Mouse (Mus musculus): ENCODE data around the gene Olfr667. TPM values are rescaled to one million over a fixed set of nuclear protein-coding genes. Genes with fewer than 3 reads are reported as not detected.
"Not testable (repeated sequence)": the region's sequence is repeated elsewhere in the genome, so short reads cannot be mapped to it uniquely, and the experiment has no call there.

Gene Olfr667
- not detected in 2 replicates for polyA plus RNA-seq (2015; fragmentation: Nextera tagmentation; extraction: Ambion mirVana)

DNA sequence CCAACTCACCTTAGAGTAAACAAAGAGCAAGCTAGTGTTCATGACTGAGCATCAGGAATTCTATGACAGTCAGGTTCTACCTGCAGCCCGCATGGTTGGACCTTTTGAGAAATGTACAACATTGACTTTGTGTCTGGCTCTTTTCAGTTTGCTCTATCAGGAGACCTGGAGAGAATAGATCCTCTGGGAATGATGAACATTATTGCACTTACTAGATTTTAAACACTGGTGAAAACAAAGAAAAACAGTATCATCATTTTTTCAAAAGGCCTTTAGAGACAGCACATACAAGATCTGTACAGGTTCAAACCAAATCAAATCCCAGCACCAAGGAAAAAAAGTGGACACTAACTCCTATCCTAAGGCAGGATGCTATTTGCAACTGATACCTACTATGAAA lies at the start of gene Olfr667:
TSS of gene Olfr667 (minus strand) at position 101 of the 400 bp plus-strand sequence.
- H3K27me3 ChIP-seq (replicated peaks; ENCODE audit: control insufficient read depth, insufficient read depth, low read length) = no peaks in the 10 kb centered on the region
- no peaks in the 10 kb centered on the region for H3K9me3 ChIP-seq (ENCODE audit: control insufficient read depth, low read length)
- no peaks in the 10 kb centered on the region for H3K36me3 ChIP-seq (ENCODE audit: control insufficient read depth, insufficient read depth, low read length)
- H3K4me2 ChIP-seq (ENCODE audit: low read depth, low read length) = no peak within 1 kb of the TSS
- ATAC-seq = no peak
- H3K27ac ChIP-seq (ENCODE audit: low read length) = no peak within 1 kb of the TSS
- WGBS = 88% methylated on average over 1 of the region's 1 CpGs
- H3K9ac ChIP-seq (ENCODE audit: low read depth, low read length) = no peak within 1 kb of the TSS
- no peaks in the 10 kb centered on the region for H3K4me1 ChIP-seq (ENCODE audit: control insufficient read depth, insufficient read depth, low read length)
- no peak within 1 kb of the TSS for H3K4me3 ChIP-seq (ENCODE audit: low read length)

- no peaks in the 10 kb centered on the region for H3K36me3 ChIP-seq (ENCODE audit: control insufficient read depth, insufficient read depth, low read length)
- H3K4me2 ChIP-seq (ENCODE audit: low read depth, low read length) = no peak within 1 kb of the TSS
- no peaks in the 10 kb centered on the region for H3K27me3 ChIP-seq (replicated peaks; ENCODE audit: control insufficient read depth, insufficient read depth, low read length)
- H3K9me3 ChIP-seq (ENCODE audit: control insufficient read depth, low read length) = no peaks in the 10 kb centered on the region
- ATAC-seq = no peak
- WGBS = 47% methylated on average over 1 of the region's 1 CpGs
- H3K9ac ChIP-seq (ENCODE audit: low read depth, low read length) = no peak within 1 kb of the TSS
- H3K27ac ChIP-seq (ENCODE audit: low read length) = no peak within 1 kb of the TSS
- no peak within 1 kb of the TSS for H3K4me3 ChIP-seq (ENCODE audit: low read length)
- no peaks in the 10 kb centered on the region for H3K4me1 ChIP-seq (ENCODE audit: control insufficient read depth, insufficient read depth, low read length)
These were observed 41.2 kb upstream of the Olfr667 start, which contains the start of gene Olfr670 for GRCm38 (mm10) chr7:104962520-104962919. TSS of gene Olfr670 (minus strand) at chr7:104962620.

DNA sequence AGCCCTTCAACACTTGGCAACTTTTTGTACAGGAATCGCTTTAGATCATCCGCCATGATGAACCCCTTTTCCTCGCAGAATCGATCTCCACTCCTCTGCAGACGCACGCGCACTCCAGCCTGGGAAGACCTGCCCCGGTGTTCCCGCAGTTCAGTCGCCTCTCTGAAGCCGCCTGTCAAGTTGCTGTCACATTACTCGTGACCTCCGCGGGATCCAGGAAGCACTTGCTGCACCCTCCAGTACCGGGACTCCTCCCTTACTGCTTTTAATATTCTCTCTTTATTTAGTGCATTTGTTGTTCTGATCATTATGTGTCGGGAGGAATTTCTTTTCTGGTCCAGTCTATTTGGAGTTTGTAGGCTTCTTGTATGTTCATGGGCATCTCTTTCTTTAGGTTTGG lies 29.0 kb upstream of the Olfr667 start:
- 92% methylated on average over 16 of the region's 16 CpGs for WGBS
- not testable (repeated sequence) for ATAC-seq

GRCm38 (mm10) chr7:104933940-104934339 lies 12.7 kb upstream of the Olfr667 start, which contains the start of gene Olfr669:
TSS of gene Olfr669 (plus strand) at chr7:104934240.
- Histone ChIP-seq H3K4me3 (ENCODE audit: low read length) (no peak within 1 kb of the TSS), H3K27ac (ENCODE audit: low read length) (no peak within 1 kb of the TSS), H3K9me3 (ENCODE audit: control insufficient read depth, low read length) (no peaks in the 10 kb centered on the region), H3K9ac (ENCODE audit: low read depth, low read length) (no peak within 1 kb of the TSS), H3K4me1 (ENCODE audit: control insufficient read depth, insufficient read depth, low read length) (no peaks in the 10 kb centered on the region), H3K4me2 (ENCODE audit: low read depth, low read length) (no peak within 1 kb of the TSS), H3K27me3 (replicated peaks; ENCODE audit: control insufficient read depth, insufficient read depth, low read length) (no peaks in the 10 kb centered on the region), H3K36me3 (ENCODE audit: control insufficient read depth, insufficient read depth, low read length) (no peaks in the 10 kb centered on the region)
- WGBS = 72% methylated on average over 1 of the region's 1 CpGs
- no peak for ATAC-seq

More for the DNA sequence above, 29.0 kb upstream of the Olfr667 start:
- H3K27me3 ChIP-seq (replicated peaks; ENCODE audit: control insufficient read depth, insufficient read depth, low read length); H3K4me3 ChIP-seq (ENCODE audit: low read length); H3K4me1 ChIP-seq (ENCODE audit: control insufficient read depth, insufficient read depth, low read length); H3K9ac ChIP-seq (ENCODE audit: low read depth, low read length); H3K36me3 ChIP-seq (ENCODE audit: control insufficient read depth, insufficient read depth, low read length); H3K27ac ChIP-seq (ENCODE audit: low read length); H3K4me2 ChIP-seq (ENCODE audit: low read depth, low read length); H3K9me3 ChIP-seq (ENCODE audit: control insufficient read depth, low read length): not testable (repeated sequence)

GRCm38 (mm10) chr7:104927957-104928356 lies 6.7 kb upstream of the Olfr667 start, which contains the start of gene Olfr668:
TSS of gene Olfr668 (minus strand) at chr7:104928057.
- no peaks in the 10 kb centered on the region for H3K9me3 ChIP-seq (ENCODE audit: control insufficient read depth, low read length)
- no peak for ATAC-seq
- no peaks in the 10 kb centered on the region for H3K4me1 ChIP-seq (ENCODE audit: control insufficient read depth, insufficient read depth, low read length)
- no peak within 1 kb of the TSS for H3K4me2 ChIP-seq (ENCODE audit: low read depth, low read length)
- no peak within 1 kb of the TSS for H3K4me3 ChIP-seq (ENCODE audit: low read length)
- no peaks in the 10 kb centered on the region for H3K36me3 ChIP-seq (ENCODE audit: control insufficient read depth, insufficient read depth, low read length)
- H3K27me3 ChIP-seq (replicated peaks; ENCODE audit: control insufficient read depth, insufficient read depth, low read length) = no peaks in the 10 kb centered on the region
- H3K9ac ChIP-seq (ENCODE audit: low read depth, low read length) = no peak within 1 kb of the TSS
- no peak within 1 kb of the TSS for H3K27ac ChIP-seq (ENCODE audit: low read length)
- 80% methylated on average over 1 of the region's 1 CpGs for WGBS

DNA sequence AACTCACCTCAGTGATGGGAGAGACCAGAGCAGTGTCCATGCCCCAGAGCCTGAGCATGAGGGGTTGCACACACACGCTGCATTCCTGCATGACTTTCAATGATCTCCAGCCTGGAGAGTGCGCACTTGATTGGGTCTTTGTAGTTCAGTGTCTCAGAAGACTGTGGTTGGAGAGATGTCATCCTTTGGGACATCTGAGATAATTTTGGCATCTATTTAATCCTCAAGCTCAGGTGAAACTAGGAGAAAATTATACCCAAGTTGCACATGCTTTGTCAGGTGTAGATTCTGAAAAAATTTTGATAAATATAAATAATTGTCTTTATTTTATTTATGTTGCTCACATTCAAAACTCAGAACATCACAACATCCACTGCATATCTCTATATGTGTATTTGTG lies 25.4 kb downstream of the Olfr667 start, which contains the start of gene Olfr666:
TSS of gene Olfr666 (minus strand) at position 101 of the 400 bp plus-strand sequence.
- H3K9me3 ChIP-seq (ENCODE audit: control insufficient read depth, low read length) = no peaks in the 10 kb centered on the region
- no peak within 1 kb of the TSS for H3K9ac ChIP-seq (ENCODE audit: low read depth, low read length)
- no peak within 1 kb of the TSS for H3K4me3 ChIP-seq (ENCODE audit: low read length)
- H3K4me2 ChIP-seq (ENCODE audit: low read depth, low read length) = no peak within 1 kb of the TSS
- H3K36me3 ChIP-seq (ENCODE audit: control insufficient read depth, insufficient read depth, low read length) = no peaks in the 10 kb centered on the region
- H3K27me3 ChIP-seq (replicated peaks; ENCODE audit: control insufficient read depth, insufficient read depth, low read length) = no peaks in the 10 kb centered on the region
- no peak within 1 kb of the TSS for H3K27ac ChIP-seq (ENCODE audit: low read length)
- ATAC-seq = no peak
- 86% methylated on average over 2 of the region's 2 CpGs for WGBS
- H3K4me1 ChIP-seq (ENCODE audit: control insufficient read depth, insufficient read depth, low read length) = no peaks in the 10 kb centered on the region

DNA sequence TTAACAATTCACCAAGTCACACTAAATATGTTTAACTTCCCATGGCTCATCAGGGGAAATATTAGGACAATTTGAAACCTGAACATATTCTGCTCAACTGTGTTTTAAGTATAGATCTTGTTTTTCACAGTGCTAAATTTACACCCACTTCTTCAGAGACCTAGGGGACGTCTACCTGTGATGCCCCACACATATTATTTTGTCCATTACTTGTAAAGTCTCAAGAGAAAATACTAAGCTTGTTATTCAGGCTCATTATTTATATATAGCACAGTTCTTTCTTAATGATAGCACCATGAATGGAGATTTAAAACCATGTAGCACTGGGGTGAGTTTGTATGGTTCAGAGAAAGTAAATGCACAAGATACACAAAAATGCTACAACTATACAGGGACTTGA lies 43.6 kb downstream of the Olfr667 start, which contains the start of gene Olfr665:
TSS of gene Olfr665 (plus strand) at position 301 of the 400 bp plus-strand sequence.
- Histone ChIP-seq H3K27ac (ENCODE audit: low read length) (no peak within 1 kb of the TSS), H3K4me2 (ENCODE audit: low read depth, low read length) (no peak within 1 kb of the TSS), H3K9ac (ENCODE audit: low read depth, low read length) (no peak within 1 kb of the TSS), H3K4me3 (ENCODE audit: low read length) (no peak within 1 kb of the TSS), H3K9me3 (ENCODE audit: control insufficient read depth, low read length) (no peaks in the 10 kb centered on the region), H3K27me3 (replicated peaks; ENCODE audit: control insufficient read depth, insufficient read depth, low read length) (no peaks in the 10 kb centered on the region), H3K4me1 (ENCODE audit: control insufficient read depth, insufficient read depth, low read length) (no peaks in the 10 kb centered on the region), H3K36me3 (ENCODE audit: control insufficient read depth, insufficient read depth, low read length) (no peaks in the 10 kb centered on the region)
- no peak for ATAC-seq
- WGBS = 40% methylated on average over 1 of the region's 1 CpGs

Other genes with a start within 250 kb of the Olfr667 start
- gene Olfr661, start 235.0 kb downstream of the Olfr667 start, polyA plus RNA-seq (2015; fragmentation: Nextera tagmentation; extraction: Ambion mirVana) = not detected in 2 replicates
- not detected in 2 replicates for gene Usp17le, start 144.0 kb downstream of the Olfr667 start, polyA plus RNA-seq (2015; fragmentation: Nextera tagmentation; extraction: Ambion mirVana)
- gene Usp17lb, start 78.9 kb downstream of the Olfr667 start, polyA plus RNA-seq (2015; fragmentation: Nextera tagmentation; extraction: Ambion mirVana) = not detected in 2 replicates
- not detected in 2 replicates for gene Usp17la, start 64.5 kb downstream of the Olfr667 start, polyA plus RNA-seq (2015; fragmentation: Nextera tagmentation; extraction: Ambion mirVana)
- gene Olfr665, start 43.5 kb downstream of the Olfr667 start, polyA plus RNA-seq (2015; fragmentation: Nextera tagmentation; extraction: Ambion mirVana) = not detected in 2 replicates
- gene Olfr666, start 25.5 kb downstream of the Olfr667 start, polyA plus RNA-seq (2015; fragmentation: Nextera tagmentation; extraction: Ambion mirVana) = not detected in 2 replicates
- gene Olfr668, start 6.6 kb upstream of the Olfr667 start, polyA plus RNA-seq (2015; fragmentation: Nextera tagmentation; extraction: Ambion mirVana) = not detected in 2 replicates
- not detected in 2 replicates for gene Olfr669, start 12.8 kb upstream of the Olfr667 start, polyA plus RNA-seq (2015; fragmentation: Nextera tagmentation; extraction: Ambion mirVana)
- gene Olfr670, start 41.1 kb upstream of the Olfr667 start, polyA plus RNA-seq (2015; fragmentation: Nextera tagmentation; extraction: Ambion mirVana) = not detected in 2 replicates
- gene Olfr671, start 57.6 kb upstream of the Olfr667 start, polyA plus RNA-seq (2015; fragmentation: Nextera tagmentation; extraction: Ambion mirVana) = not detected in 2 replicates
- gene Olfr672, start 80.5 kb upstream of the Olfr667 start, polyA plus RNA-seq (2015; fragmentation: Nextera tagmentation; extraction: Ambion mirVana) = not detected in 2 replicates
- not detected in 2 replicates for gene Olfr675, start 107.0 kb upstream of the Olfr667 start, polyA plus RNA-seq (2015; fragmentation: Nextera tagmentation; extraction: Ambion mirVana)
- not detected in 2 replicates for gene Olfr676, start 111.2 kb upstream of the Olfr667 start, polyA plus RNA-seq (2015; fragmentation: Nextera tagmentation; extraction: Ambion mirVana)
- gene Olfr677, start 129.9 kb upstream of the Olfr667 start, polyA plus RNA-seq (2015; fragmentation: Nextera tagmentation; extraction: Ambion mirVana) = not detected in 2 replicates
- not detected in 2 replicates for gene Olfr678, start 143.0 kb upstream of the Olfr667 start, polyA plus RNA-seq (2015; fragmentation: Nextera tagmentation; extraction: Ambion mirVana)
- not detected in 2 replicates for gene Olfr679, start 159.7 kb upstream of the Olfr667 start, polyA plus RNA-seq (2015; fragmentation: Nextera tagmentation; extraction: Ambion mirVana)
- gene Olfr680-ps1, start 171.3 kb upstream of the Olfr667 start, polyA plus RNA-seq (2015; fragmentation: Nextera tagmentation; extraction: Ambion mirVana) = not detected in 2 replicates
- not detected in 2 replicates for gene Olfr681, start 195.4 kb upstream of the Olfr667 start, polyA plus RNA-seq (2015; fragmentation: Nextera tagmentation; extraction: Ambion mirVana)
- not detected in 2 replicates for gene Olfr683, start 225.5 kb upstream of the Olfr667 start, polyA plus RNA-seq (2015; fragmentation: Nextera tagmentation; extraction: Ambion mirVana)
- not detected in 2 replicates for gene Olfr684, start 242.2 kb upstream of the Olfr667 start, polyA plus RNA-seq (2015; fragmentation: Nextera tagmentation; extraction: Ambion mirVana)

Measured in intestine, embryonic 16.5 days (tissue).